Mouse (Mus musculus): ENCODE measurements at regions not wholly inside any gene's neighbourhood (a gene's known extent, or its start where the extent isn't known, plus 50 kb on each side); places are given as distances from the start of the nearest gene placed in this dataset.

- WGBS = 86% methylated on average over 4 of the region's 4 CpGs
- no peak for ATAC-seq (ENCODE audit: low FRiP score, low read depth)
- no peak for TF ChIP-seq POLR2A (IDR thresholded peaks at IDR 0.05; ENCODE audit: borderline replicate concordance, extremely low read depth, insufficient read depth, insufficient read length)
Measured at GRCm38 (mm10) chr3:18740344-18740743, 792.1 kb downstream of the Cypt12 start.

GRCm38 (mm10) chr3:18743474-18743873 is 795.3 kb downstream of the Cypt12 start:
- no peaks in the 10 kb centered on the region for H3K27me3 ChIP-seq (ENCODE audit: control insufficient read depth, insufficient read depth, low read length)
- no peaks in the 10 kb centered on the region for H3K36me3 ChIP-seq (ENCODE audit: control insufficient read depth, insufficient read depth, low read length)
- no peak overlapping the region for H3K27ac ChIP-seq (replicated peaks; ENCODE audit: low read depth, low read length)
- H3K4me1 ChIP-seq (ENCODE audit: control insufficient read depth, insufficient read depth, low read length) = no peaks in the 10 kb centered on the region
- WGBS = 90% methylated on average over 2 of the region's 2 CpGs
- no peak for TF ChIP-seq POLR2A (IDR thresholded peaks at IDR 0.05; ENCODE audit: borderline replicate concordance, extremely low read depth, insufficient read depth, insufficient read length)
- no peak overlapping the region for H3K4me3 ChIP-seq (replicated peaks; ENCODE audit: low read length)
- ATAC-seq (ENCODE audit: low FRiP score, low read depth) (no peak), DNase-seq (ENCODE audit: low spot score) (no peak)
- H3K9ac ChIP-seq (ENCODE audit: low read depth, low read length, severe bottlenecking) = no peak overlapping the region
- H3K9me3 ChIP-seq (ENCODE audit: control insufficient read depth, low read length) = no peaks in the 10 kb centered on the region
- no peak overlapping the region for H3K4me2 ChIP-seq (replicated peaks; ENCODE audit: low read depth, low read length, severe bottlenecking)

More at GRCm38 (mm10) chr3:18740344-18740743, 792.1 kb downstream of the Cypt12 start:
- no peak overlapping the region for H3K4me3 ChIP-seq (replicated peaks; ENCODE audit: low read length)
- H3K27me3 ChIP-seq (ENCODE audit: control insufficient read depth, insufficient read depth, low read length) = no peaks in the 10 kb centered on the region
- no peak overlapping the region for H3K9ac ChIP-seq (ENCODE audit: low read depth, low read length, severe bottlenecking)
- H3K4me2 ChIP-seq (replicated peaks; ENCODE audit: low read depth, low read length, severe bottlenecking) = no peak overlapping the region
- no peaks in the 10 kb centered on the region for H3K9me3 ChIP-seq (ENCODE audit: control insufficient read depth, low read length)
- DNase-seq (ENCODE audit: low spot score) = no peak
- H3K27ac ChIP-seq (replicated peaks; ENCODE audit: low read depth, low read length) = no peak overlapping the region
- H3K4me1 ChIP-seq (ENCODE audit: control insufficient read depth, insufficient read depth, low read length) = no peaks in the 10 kb centered on the region
- no peaks in the 10 kb centered on the region for H3K36me3 ChIP-seq (ENCODE audit: control insufficient read depth, insufficient read depth, low read length)

GRCm38 (mm10) chr3:18744216-18744615 is 796.0 kb downstream of the Cypt12 start:
- Histone ChIP-seq H3K9ac (ENCODE audit: low read depth, low read length, severe bottlenecking) (no peak overlapping the region), H3K36me3 (ENCODE audit: control insufficient read depth, insufficient read depth, low read length) (no peaks in the 10 kb centered on the region), H3K9me3 (ENCODE audit: control insufficient read depth, low read length) (no peaks in the 10 kb centered on the region), H3K27me3 (ENCODE audit: control insufficient read depth, insufficient read depth, low read length) (no peaks in the 10 kb centered on the region), H3K4me2 (replicated peaks; ENCODE audit: low read depth, low read length, severe bottlenecking) (no peak overlapping the region), H3K4me1 (ENCODE audit: control insufficient read depth, insufficient read depth, low read length) (no peaks in the 10 kb centered on the region), H3K27ac (replicated peaks; ENCODE audit: low read depth, low read length) (no peak overlapping the region), H3K4me3 (replicated peaks; ENCODE audit: low read length) (no peak overlapping the region)
- 87% methylated on average over 3 of the region's 3 CpGs for WGBS
- ATAC-seq (ENCODE audit: low FRiP score, low read depth) (no peak), DNase-seq (ENCODE audit: low spot score) (no peak)
- no peak for TF ChIP-seq POLR2A (IDR thresholded peaks at IDR 0.05; ENCODE audit: borderline replicate concordance, extremely low read depth, insufficient read depth, insufficient read length)

GRCm38 (mm10) chr3:18746206-18746605 is 798.0 kb downstream of the Cypt12 start:
- H3K4me2 ChIP-seq (replicated peaks; ENCODE audit: low read depth, low read length, severe bottlenecking) = no peak overlapping the region
- H3K4me3 ChIP-seq (replicated peaks; ENCODE audit: low read length) = no peak overlapping the region
- H3K27me3 ChIP-seq (ENCODE audit: control insufficient read depth, insufficient read depth, low read length) = no peaks in the 10 kb centered on the region
- TF ChIP-seq POLR2A (IDR thresholded peaks at IDR 0.05; ENCODE audit: borderline replicate concordance, extremely low read depth, insufficient read depth, insufficient read length) = no peak
- no peaks in the 10 kb centered on the region for H3K9me3 ChIP-seq (ENCODE audit: control insufficient read depth, low read length)
- no peak for ATAC-seq (ENCODE audit: low FRiP score, low read depth)
- no peak for DNase-seq (ENCODE audit: low spot score)
- H3K27ac ChIP-seq (replicated peaks; ENCODE audit: low read depth, low read length) = no peak overlapping the region
- H3K9ac ChIP-seq (ENCODE audit: low read depth, low read length, severe bottlenecking) = no peak overlapping the region
- no peaks in the 10 kb centered on the region for H3K36me3 ChIP-seq (ENCODE audit: control insufficient read depth, insufficient read depth, low read length)
- no peaks in the 10 kb centered on the region for H3K4me1 ChIP-seq (ENCODE audit: control insufficient read depth, insufficient read depth, low read length)

- H3K9ac ChIP-seq (ENCODE audit: low read depth, low read length, severe bottlenecking) = no peak overlapping the region
- TF ChIP-seq POLR2A (IDR thresholded peaks at IDR 0.05; ENCODE audit: borderline replicate concordance, extremely low read depth, insufficient read depth, insufficient read length) = no peak
- no peaks in the 10 kb centered on the region for H3K27me3 ChIP-seq (ENCODE audit: control insufficient read depth, insufficient read depth, low read length)
- H3K4me3 ChIP-seq (replicated peaks; ENCODE audit: low read length) = no peak overlapping the region
- H3K4me1 ChIP-seq (ENCODE audit: control insufficient read depth, insufficient read depth, low read length) = no peaks in the 10 kb centered on the region
- no peaks in the 10 kb centered on the region for H3K9me3 ChIP-seq (ENCODE audit: control insufficient read depth, low read length)
- H3K27ac ChIP-seq (replicated peaks; ENCODE audit: low read depth, low read length) = no peak overlapping the region
- DNase-seq (ENCODE audit: low spot score) (no peak), ATAC-seq (ENCODE audit: low FRiP score, low read depth) (no peak)
- H3K4me2 ChIP-seq (replicated peaks; ENCODE audit: low read depth, low read length, severe bottlenecking) = no peak overlapping the region
- no peaks in the 10 kb centered on the region for H3K36me3 ChIP-seq (ENCODE audit: control insufficient read depth, insufficient read depth, low read length)
- WGBS = 70% methylated on average over 2 of the region's 2 CpGs
Measured at GRCm38 (mm10) chr3:18746898-18747297, 798.7 kb downstream of the Cypt12 start.

- no peak overlapping the region for H3K4me2 ChIP-seq (replicated peaks; ENCODE audit: low read depth, low read length, severe bottlenecking)
- 79% methylated on average over 6 of the region's 6 CpGs for WGBS
- no peak for TF ChIP-seq POLR2A (IDR thresholded peaks at IDR 0.05; ENCODE audit: borderline replicate concordance, extremely low read depth, insufficient read depth, insufficient read length)
- no peaks in the 10 kb centered on the region for H3K27me3 ChIP-seq (ENCODE audit: control insufficient read depth, insufficient read depth, low read length)
- ATAC-seq (ENCODE audit: low FRiP score, low read depth) = no peak
- no peak overlapping the region for H3K27ac ChIP-seq (replicated peaks; ENCODE audit: low read depth, low read length)
- no peaks in the 10 kb centered on the region for H3K9me3 ChIP-seq (ENCODE audit: control insufficient read depth, low read length)
- no peak for DNase-seq (ENCODE audit: low spot score)
- no peak overlapping the region for H3K9ac ChIP-seq (ENCODE audit: low read depth, low read length, severe bottlenecking)
- H3K4me1 ChIP-seq (ENCODE audit: control insufficient read depth, insufficient read depth, low read length) = no peaks in the 10 kb centered on the region
- H3K4me3 ChIP-seq (replicated peaks; ENCODE audit: low read length) = no peak overlapping the region
- no peaks in the 10 kb centered on the region for H3K36me3 ChIP-seq (ENCODE audit: control insufficient read depth, insufficient read depth, low read length)
Measured at GRCm38 (mm10) chr3:18751660-18752259, 803.5 kb downstream of the Cypt12 start.

Data from limb, embryonic 14.5 days (tissue).